Mouse (Mus musculus) fibroblast of lung, adult 2 months (primary cell): ENCODE measurements around the gene Zfp719.

ENCODE experiments used
- DNase-seq: peaks from one replicate; pipeline ENCODE4 v3.0.0-alpha.2; 2011; ENCODE audit warnings: low read depth

Gene Zfp719

DNA sequence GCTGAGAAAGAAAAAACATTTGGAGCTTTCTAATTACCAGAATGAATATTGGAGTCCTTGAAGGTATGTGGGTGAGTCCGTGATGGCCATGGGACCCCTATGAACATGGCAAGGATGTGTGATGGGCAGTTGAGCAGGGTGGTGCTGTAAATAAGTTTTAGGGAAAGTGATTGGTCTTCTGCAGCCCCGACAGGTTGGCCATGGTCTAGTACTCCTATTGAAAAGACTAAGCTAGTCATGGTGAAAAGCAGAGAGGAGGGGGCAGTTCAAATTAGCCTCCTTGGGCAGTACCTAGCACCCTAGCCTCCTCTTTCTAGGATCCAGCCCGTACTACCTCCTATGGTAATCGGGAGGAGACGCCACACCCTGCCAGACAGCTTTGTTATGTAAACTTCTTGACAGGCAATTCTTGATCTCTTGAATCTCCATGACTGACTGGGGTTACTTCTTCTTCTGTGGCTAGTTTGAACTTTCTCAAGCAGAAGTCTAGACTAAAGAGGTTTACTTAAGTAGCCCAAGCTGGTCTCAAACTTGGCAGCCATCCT, 28.4 kb downstream of the Zfp719 start:
- DNase-seq: no peak

DNA sequence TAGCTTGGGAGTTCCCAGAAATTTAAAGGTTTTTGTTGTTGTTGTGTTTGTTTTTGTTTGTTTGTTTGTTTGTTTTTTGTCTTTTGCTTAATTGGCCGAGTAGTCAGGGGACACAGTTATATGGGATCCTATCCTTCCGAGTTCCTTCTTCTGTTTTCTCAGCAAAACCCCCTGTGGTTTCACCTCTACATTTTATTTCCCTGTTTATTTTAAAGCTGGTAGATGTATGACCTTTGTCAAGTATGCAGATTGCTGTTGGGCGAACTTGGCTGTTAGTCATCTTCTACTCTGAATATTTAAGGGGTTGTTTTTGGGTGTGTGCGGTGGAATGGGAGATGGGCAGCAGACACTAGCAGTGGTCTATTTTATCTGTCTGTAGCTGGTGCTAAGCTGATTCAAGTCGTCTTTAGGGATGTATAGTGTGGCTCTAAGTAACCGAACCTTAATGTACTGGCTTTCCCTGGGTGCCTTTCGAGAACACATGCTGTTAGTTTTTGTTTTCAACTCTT, 29.0 kb downstream of the Zfp719 start:
- DNase-seq: no peak

DNA sequence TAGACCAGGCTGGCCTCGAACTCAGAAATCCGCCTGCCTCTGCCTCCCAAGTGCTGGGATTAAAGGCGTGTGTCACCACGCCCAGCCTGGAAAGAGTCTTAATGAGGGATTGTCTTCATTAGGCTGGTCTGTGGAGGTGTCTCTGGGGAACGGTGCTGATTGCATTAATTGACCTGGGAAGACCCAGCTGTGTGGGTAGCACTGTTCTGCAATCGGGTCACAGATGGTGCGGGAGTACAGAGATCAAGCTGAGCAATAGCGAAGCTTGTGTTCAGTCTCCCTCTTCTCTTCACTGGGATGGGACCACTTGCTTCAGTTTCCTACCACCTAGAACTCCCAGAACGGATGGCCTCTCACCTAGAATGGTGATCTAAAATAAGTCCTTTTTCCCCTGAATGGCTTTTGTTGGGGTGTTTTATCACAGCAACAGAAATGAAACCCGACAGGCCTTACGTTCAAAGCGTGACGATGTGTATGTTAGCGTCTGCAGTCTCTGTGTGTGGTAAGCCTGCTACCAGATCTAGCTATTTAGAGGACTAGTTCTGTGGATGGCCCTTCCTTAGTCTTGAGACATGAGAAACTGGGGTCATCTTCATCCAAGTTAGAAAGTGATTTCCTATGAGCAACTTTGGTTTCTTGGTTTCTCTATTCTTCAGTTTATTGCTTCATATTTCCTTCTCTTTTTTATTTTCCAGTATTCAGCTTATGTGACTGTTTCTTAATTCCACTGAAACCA, 34.6 kb downstream of the Zfp719 start:
- DNase-seq: no peak

DNA sequence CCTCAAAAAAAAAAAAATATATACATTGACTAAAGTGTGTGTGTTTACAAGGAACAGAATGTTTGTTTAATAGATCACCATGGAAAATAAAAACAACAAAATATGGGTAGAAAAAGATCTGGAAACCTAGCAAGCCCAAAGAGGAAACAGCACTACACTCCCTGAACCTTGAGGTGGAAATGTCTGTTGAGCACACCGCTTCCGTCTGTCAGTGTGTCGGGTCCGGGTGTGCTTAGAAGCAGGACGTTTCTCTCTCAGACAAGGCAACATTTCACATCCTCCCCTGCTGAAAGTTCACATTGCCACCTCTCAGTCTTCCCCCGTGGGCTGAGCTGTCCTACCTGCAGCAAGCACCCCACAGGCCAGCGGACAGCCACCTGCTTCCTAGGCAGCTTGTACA, 43.5 kb downstream of the Zfp719 start:
- DNase-seq: no peak

DNA sequence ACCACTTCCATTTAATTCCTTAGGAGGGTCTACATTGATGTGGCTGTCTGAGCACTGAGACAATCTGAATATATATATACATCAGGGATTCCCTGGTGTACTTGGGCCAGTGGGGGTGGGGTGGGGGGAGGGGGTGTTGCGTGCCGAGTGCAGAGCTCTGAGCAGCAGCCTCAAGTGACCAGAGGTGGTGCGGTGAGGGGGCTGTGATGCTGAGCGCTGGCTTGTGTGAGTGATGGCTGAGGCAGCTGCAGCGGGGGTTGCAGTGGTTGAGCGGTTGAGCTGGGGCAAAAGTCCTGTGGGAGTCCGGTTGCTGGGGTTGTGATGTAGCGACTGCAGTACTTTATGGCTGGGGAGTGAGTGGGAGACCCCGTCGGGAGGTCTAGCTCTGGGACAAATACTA, 44.4 kb downstream of the Zfp719 start:
- DNase-seq: no peak

DNA sequence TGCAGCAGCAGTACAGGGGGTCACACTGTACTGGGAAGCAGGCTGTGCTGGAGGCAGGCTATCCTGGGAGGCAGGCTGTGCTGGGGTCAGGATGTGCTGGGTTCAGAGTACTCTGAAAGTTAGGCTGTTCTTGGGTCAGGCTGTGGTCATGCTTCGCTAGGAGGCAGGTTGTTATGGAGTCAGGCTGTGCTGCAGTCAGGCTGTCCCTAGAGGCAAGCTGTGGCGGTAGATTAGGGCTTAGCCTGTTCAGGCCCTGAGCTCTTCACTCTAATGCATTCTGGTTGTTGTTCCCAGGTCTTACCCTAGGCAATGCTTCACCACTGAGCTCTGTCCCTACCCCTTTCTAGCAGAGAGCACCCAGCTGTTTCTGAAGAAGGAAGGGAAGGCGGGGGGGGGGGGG, 45.7 kb downstream of the Zfp719 start:
- no peak for DNase-seq

DNA sequence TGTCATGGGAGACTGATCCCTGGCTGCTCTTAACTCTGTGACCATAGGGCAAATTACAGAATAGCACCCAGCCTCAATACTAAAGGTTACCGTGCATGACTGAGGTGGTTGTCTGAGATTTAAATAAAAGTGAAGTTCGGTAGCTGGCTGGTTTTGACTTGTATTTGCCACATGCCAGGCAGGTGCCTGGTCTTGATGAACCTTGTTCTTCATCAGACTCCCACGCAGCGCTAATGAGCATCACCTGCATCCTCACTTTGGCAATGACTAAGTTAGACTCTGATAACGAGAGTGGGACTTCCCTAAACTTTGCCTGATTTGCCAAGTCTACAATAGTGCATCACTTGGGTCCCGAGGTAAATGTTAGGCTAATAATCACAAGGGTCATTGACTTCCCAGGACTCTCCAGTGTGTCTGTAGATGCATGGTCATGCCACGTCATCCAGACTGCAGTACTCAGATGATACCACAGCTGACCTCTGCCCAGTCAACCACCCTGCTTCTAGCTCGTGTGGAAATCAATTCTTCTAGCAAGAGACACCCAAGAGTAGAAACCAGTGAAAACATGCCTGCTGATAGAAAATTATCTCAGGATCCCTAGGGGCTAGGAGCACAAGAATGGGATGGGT, 46.5 kb downstream of the Zfp719 start:
- no peak for DNase-seq

DNA sequence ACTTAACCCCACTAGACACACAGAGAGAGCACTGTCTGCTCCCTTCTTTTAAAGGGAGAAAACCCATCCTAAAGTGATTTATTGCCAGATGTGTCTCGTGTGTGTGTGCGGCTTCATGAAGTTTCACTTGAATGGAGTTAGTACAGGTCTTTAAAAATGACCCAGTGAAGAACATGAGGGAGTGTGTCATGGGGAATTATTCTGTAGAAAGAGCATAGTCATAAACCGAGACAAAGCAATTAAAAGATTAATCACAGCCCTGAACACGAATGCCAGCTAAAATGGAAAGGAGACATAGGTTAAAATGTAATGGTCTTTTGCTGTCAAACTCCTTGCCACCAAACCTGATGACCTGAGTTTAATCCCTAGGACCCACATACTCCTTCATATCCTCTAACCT, 54.5 kb downstream of the Zfp719 start:
- no peak for DNase-seq

DNA sequence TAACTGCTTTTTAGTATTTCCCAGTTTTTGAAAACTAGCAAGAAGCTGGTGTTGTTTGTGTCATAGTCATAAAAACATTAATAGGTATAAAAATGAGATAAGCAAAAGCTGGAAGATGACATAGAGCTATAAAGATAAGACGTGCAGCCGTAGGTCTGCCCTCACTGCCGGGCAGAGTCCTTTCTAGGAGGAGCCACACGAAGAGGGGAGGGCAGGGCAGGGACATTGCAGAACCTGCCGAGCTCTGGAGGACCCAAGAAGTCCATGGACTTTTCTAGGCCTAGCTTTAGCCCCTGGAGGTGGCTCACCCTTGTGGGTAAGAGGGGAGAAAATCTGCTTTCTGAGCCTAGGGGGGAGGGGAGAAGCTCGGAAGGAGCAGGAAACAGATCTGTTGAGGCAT, 55.1 kb downstream of the Zfp719 start, which contains the start of gene Ceacam18:
TSS of gene Ceacam18 (plus strand) at position 208 of the 400 bp plus-strand sequence.
- no peak for DNase-seq

DNA sequence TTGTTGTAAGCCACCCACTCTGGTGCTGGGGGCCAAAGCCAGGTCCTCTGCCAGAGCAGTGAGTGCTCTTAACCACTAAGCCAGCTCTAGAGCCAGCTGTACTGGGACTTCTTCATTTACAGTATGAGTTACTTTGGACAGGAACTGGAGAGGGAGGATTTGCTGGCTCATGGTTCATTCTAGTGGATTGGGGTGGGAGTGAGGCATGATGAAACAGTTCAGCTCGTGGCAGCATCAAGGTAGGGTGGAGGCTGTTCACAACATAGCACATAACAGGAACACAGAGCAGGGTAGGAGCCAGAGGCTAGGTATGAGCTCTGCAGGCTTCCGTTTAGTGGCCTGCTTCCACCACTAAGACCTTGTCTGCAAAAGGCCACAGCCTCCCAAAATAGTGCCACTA, 56.8 kb downstream of the Zfp719 start:
- DNase-seq: no peak

DNA sequence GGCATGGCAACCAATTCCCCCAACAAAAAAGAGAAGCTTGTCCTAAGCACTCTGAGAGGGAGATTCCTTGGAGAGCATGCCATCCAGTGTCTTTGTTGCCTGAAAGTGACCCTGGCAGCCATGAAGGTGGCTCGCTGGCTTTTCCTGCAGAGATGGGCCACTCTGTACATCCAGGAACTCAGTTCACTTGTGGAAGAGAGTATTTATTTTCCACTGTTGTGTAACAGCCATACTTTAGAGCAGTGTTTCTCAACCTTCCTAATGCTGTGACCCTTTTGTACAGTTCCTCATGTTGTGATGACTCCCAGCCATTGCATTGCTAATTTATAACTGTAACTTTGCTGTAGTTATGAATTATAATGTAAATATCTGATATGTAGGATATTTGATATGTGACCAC, 57.7 kb downstream of the Zfp719 start:
- no peak for DNase-seq

DNA sequence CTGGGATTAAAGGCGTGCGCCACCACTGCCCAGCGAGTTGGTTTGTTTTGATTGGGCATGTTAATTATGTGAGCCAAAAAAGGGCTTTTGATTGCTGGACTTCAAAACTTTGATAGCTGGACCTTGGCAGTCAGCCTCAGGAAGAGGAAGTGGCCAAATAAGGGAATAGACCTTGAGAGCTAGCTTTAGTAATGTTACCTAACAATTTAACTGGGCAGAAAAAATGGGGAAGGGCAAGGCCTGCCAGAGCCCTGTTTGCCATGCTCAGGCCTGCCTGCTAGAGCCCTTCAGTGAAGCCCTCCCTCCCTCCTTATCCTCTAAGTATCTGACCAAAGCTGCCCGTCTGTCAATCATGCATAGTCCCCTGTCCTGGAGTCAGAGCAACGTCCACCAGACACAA, 63.2 kb downstream of the Zfp719 start:
- DNase-seq: no peak
